Mouse (Mus musculus): Measurements from ENCODE around the gene Atg16l2.

GRCm38 (mm10) chr7:101291211-101291610 lies 10.8 kb downstream of the Atg16l2 start:
- TF ChIP-seq POLR2A (IDR thresholded peaks at IDR 0.05; ENCODE audit: borderline replicate concordance, low read depth, low read length) (no peak), CTCF (IDR thresholded peaks at IDR 0.05; ENCODE audit: low read depth, low read length) (no peak)

Data from bone marrow macrophage, adult 2 months (primary cell).